Mouse (Mus musculus) midbrain, embryonic 13.5 days (tissue): ENCODE data around the gene Tmem259. TPM values are rescaled to one million over a fixed set of nuclear protein-coding genes. Genes with fewer than 3 reads are reported as not detected.
A peak's percentile ranks its signal among the peaks of the same experiment; 100 is the strongest.

ENCODE experiments used
- ATAC-seq: fragments of 200-750 bp; cut with Nextera tagmentation; 2 replicates; pipeline ENCODE4 v1.8.0; 2017; ENCODE audit warnings: mild to moderate bottlenecking, moderate TSS enrichment, moderate library complexity
- H3K27ac ChIP-seq: fragments of 300-500 bp; sonication (generic); 2 replicates; pipeline ENCODE4 v1.5.1; 2015; ENCODE audit warnings: inconsistent platforms, mild to moderate bottlenecking, moderate library complexity
- H3K27me3 ChIP-seq: fragments of 300-500 bp; sonication (generic); 2 replicates; pipeline ENCODE4 v1.6.1; 2015; ENCODE audit warnings: mild to moderate bottlenecking, inconsistent platforms
- H3K36me3 ChIP-seq: fragments of 300-500 bp; sonication (generic); 2 replicates; pipeline ENCODE4 v1.6.1; 2015; ENCODE audit warnings: mild to moderate bottlenecking, inconsistent platforms
- H3K4me1 ChIP-seq: fragments of 300-500 bp; sonication (generic); replicated peaks from 2 replicates; pipeline ENCODE4 v1.6.1; 2015; ENCODE audit warnings: inconsistent platforms
- H3K4me2 ChIP-seq: fragments of 300-500 bp; sonication (generic); replicated peaks from 2 replicates; pipeline ENCODE4 v1.6.1; 2015; ENCODE audit warnings: moderate library complexity, mild to moderate bottlenecking, inconsistent platforms
- H3K4me3 ChIP-seq: fragments of 300-500 bp; sonication (generic); replicated peaks from 2 replicates; pipeline ENCODE4 v1.5.1; 2015; ENCODE audit warnings: mild to moderate bottlenecking, inconsistent platforms
- H3K9ac ChIP-seq: fragments of 300-500 bp; sonication (generic); replicated peaks from 2 replicates; pipeline ENCODE4 v1.6.1; 2015; ENCODE audit warnings: mild to moderate bottlenecking, inconsistent platforms
- H3K9me3 ChIP-seq: fragments of 300-500 bp; sonication (generic); 2 replicates; pipeline ENCODE4 v1.6.1; 2016; ENCODE audit warnings: mild to moderate bottlenecking, inconsistent platforms
- WGBS: fragments of 180-500 bp; shearing (Covaris S2); methylation state at CpG from one replicate; pipeline ENCODE4 v1.1.7; 2015; 5-methylcytosine and 5-hydroxymethylcytosine counted together
- polyA plus RNA-seq: library from polyadenylated mRNA; unstranded; fragments of >200 nt; fragmentation: Nextera tagmentation; extraction: Ambion mirVana; gene quantifications from 2 replicates; pipeline ENCODE4 v1.2.1, GENCODE M21; 2015

Tmem259 gene
- polyA plus RNA-seq, 1 experiment from 2014 or later: 16.7 TPM

GRCm38 (mm10) chr10:79984871-79985270 is 741 bp upstream of the Tmem259 start:
- 0 out of 2 replicates have a peak, but pooled peaks cover 4% of the 10 kb centered on the region for H3K36me3 ChIP-seq
- peak overlapping the region; percentile 96 for H3K4me2 ChIP-seq
- H3K27ac ChIP-seq: peak overlapping the region; percentile 96
- no peaks in the 10 kb centered on the region for H3K9me3 ChIP-seq
- WGBS: under 1% methylated on average over 22 of the region's 22 CpGs
- peak overlapping the region; percentile 85 for H3K9ac ChIP-seq
- H3K4me1 ChIP-seq: peaks cover 49% of the 10 kb centered on the region
- H3K27me3 ChIP-seq: peaks cover 34% of the 10 kb centered on the region
- H3K4me3 ChIP-seq: peak overlapping the region; percentile 80
- peak; percentile 91 for ATAC-seq

GRCm38 (mm10) chr10:79983670-79984069 is 460 bp downstream of the Tmem259 start:
- Histone ChIP-seq H3K4me3 (peak overlapping the region; percentile 80), H3K4me2 (peak overlapping the region; percentile 96), H3K27ac (peak overlapping the region; percentile 96), H3K9me3 (no peaks in the 10 kb centered on the region), H3K9ac (peak overlapping the region; percentile 85), H3K4me1 (peaks cover 48% of the 10 kb centered on the region), H3K27me3 (peaks cover 22% of the 10 kb centered on the region), H3K36me3 (peaks cover 14% of the 10 kb centered on the region)
- ATAC-seq: peak; percentile 6; the same call in 1 of the 2 replicates
- under 1% methylated on average over 21 of the region's 21 CpGs for WGBS

GRCm38 (mm10) chr10:79983205-79983604 is 925 bp downstream of the Tmem259 start:
- Histone ChIP-seq H3K9me3 (no peaks in the 10 kb centered on the region), H3K27ac (peak overlapping the region; percentile 96; the same call in 1 of the 2 replicates), H3K36me3 (peaks cover 19% of the 10 kb centered on the region), H3K4me2 (peak overlapping the region; percentile 96), H3K9ac (peak overlapping the region; percentile 85), H3K4me1 (peaks cover 43% of the 10 kb centered on the region), H3K4me3 (peak overlapping the region; percentile 80), H3K27me3 (peaks cover 17% of the 10 kb centered on the region)
- no peak for ATAC-seq
- WGBS: 80% methylated on average over 5 of the region's 5 CpGs

GRCm38 (mm10) chr10:79979401-79980155 is 4.6 kb downstream of the Tmem259 start:
- peaks cover 28% of the 10 kb centered on the region for H3K4me1 ChIP-seq
- no peaks in the 10 kb centered on the region for H3K9me3 ChIP-seq
- no peaks in the 10 kb centered on the region for H3K27me3 ChIP-seq
- peaks cover 52% of the 10 kb centered on the region for H3K36me3 ChIP-seq
- 95% methylated on average over 22 of the region's 22 CpGs for WGBS
- no peak overlapping the region; the same call in 1 of the 2 replicates for H3K27ac ChIP-seq
- ATAC-seq: no peak
- H3K4me2 ChIP-seq: no peak overlapping the region
- no peak overlapping the region for H3K4me3 ChIP-seq
- H3K9ac ChIP-seq: no peak overlapping the region; the same call in 1 of the 2 replicates

- 96% methylated on average over 21 of the region's 21 CpGs for WGBS
- no peak overlapping the region for H3K4me2 ChIP-seq
- H3K36me3 ChIP-seq: peaks cover 61% of the 10 kb centered on the region
Observed at GRCm38 (mm10) chr10:79978061-79978460, 6.1 kb downstream of the Tmem259 start.

DNA sequence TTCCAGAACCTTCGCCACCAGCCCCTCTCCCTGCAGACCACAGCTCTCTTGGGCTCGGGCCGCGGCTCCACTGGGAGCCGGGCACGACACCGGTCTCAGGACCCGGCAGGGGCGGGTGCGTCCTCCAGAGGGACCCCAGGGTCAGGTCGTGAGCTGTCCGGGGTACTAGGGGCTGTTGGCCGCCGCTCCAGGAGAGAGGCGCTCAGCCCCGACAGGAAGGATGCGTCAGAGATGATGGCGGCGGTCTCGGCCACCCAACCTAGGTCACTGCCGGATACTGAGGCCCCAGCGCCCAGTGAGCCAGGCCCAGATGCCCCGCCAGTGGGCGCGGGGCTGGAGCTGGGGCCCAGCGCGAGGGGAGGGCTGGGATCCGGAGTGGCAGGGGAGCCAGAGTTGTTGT is 6.8 kb downstream of the Tmem259 start:
- Histone ChIP-seq H3K9me3 (no peaks in the 10 kb centered on the region), H3K4me2 (no peak overlapping the region)

More at GRCm38 (mm10) chr10:79978061-79978460, 6.1 kb downstream of the Tmem259 start:
- peaks cover 22% of the 10 kb centered on the region for H3K4me1 ChIP-seq
- H3K27me3 ChIP-seq: peaks cover 3% of the 10 kb centered on the region
- H3K27ac ChIP-seq: no peak overlapping the region
- H3K9ac ChIP-seq: no peak overlapping the region
- no peaks in the 10 kb centered on the region for H3K9me3 ChIP-seq
- no peak for ATAC-seq
- no peak overlapping the region for H3K4me3 ChIP-seq

DNA sequence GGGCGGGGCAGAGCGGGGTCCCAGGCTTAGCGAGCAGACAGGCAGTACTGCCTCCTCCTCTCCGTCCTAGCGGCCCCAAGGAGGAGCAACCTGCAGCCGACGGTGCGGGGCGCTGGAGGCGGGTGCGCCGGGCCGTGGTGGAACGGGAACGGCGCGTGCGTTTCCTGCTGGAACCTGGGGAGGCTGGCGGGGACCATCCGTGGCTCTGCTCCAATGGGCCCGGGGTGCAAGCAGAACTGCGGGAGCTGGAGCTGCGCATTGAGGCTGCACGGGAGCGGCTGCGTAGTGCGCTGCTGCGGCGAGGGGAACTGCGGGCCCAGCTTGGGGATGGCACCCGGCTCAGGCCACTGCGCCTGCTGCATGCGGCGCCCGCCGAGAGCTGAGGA is 7.4 kb downstream of the Tmem259 start:
- Histone ChIP-seq H3K27ac (no peak overlapping the region), H3K9me3 (no peaks in the 10 kb centered on the region), H3K27me3 (peaks cover 17% of the 10 kb centered on the region), H3K36me3 (peaks cover 61% of the 10 kb centered on the region), H3K4me2 (no peak overlapping the region), H3K4me3 (no peak overlapping the region), H3K4me1 (peaks cover 10% of the 10 kb centered on the region), H3K9ac (no peak overlapping the region)
- no peak for ATAC-seq
- 78% methylated on average over 36 of the region's 36 CpGs for WGBS

More for the DNA sequence above, 6.8 kb downstream of the Tmem259 start:
- Histone ChIP-seq H3K9ac (no peak overlapping the region), H3K4me3 (no peak overlapping the region), H3K36me3 (peaks cover 61% of the 10 kb centered on the region), H3K27me3 (peaks cover 11% of the 10 kb centered on the region), H3K4me1 (peaks cover 14% of the 10 kb centered on the region), H3K27ac (no peak overlapping the region)
- ATAC-seq: no peak
- 79% methylated on average over 28 of the region's 28 CpGs for WGBS

- Histone ChIP-seq H3K9ac (no peak overlapping the region), H3K27ac (no peak overlapping the region), H3K4me1 (peaks cover 6% of the 10 kb centered on the region), H3K27me3 (peaks cover 22% of the 10 kb centered on the region), H3K36me3 (peaks cover 58% of the 10 kb centered on the region), H3K4me3 (no peak overlapping the region), H3K9me3 (no peaks in the 10 kb centered on the region), H3K4me2 (no peak overlapping the region)
- ATAC-seq: no peak
- WGBS: 83% methylated on average over 28 of the region's 28 CpGs
Observed at GRCm38 (mm10) chr10:79976071-79976721, 7.9 kb downstream of the Tmem259 start.

- H3K9ac ChIP-seq: no peak overlapping the region
- H3K27me3 ChIP-seq: peaks cover 37% of the 10 kb centered on the region
- H3K36me3 ChIP-seq: peaks cover 57% of the 10 kb centered on the region
- H3K9me3 ChIP-seq: no peaks in the 10 kb centered on the region
- no peak overlapping the region for H3K4me3 ChIP-seq
- H3K4me2 ChIP-seq: no peak overlapping the region
- no peak for ATAC-seq
- 86% methylated on average over 8 of the region's 8 CpGs for WGBS
- H3K4me1 ChIP-seq: peaks cover 9% of the 10 kb centered on the region
- H3K27ac ChIP-seq: no peak overlapping the region
Observed at GRCm38 (mm10) chr10:79974668-79975067, 9.5 kb downstream of the Tmem259 start.

- H3K36me3 ChIP-seq: peaks cover 52% of the 10 kb centered on the region
- H3K27ac ChIP-seq: no peak overlapping the region
- 89% methylated on average over 21 of the region's 21 CpGs for WGBS
- no peak overlapping the region for H3K4me3 ChIP-seq
- H3K9ac ChIP-seq: no peak overlapping the region
- peaks cover 9% of the 10 kb centered on the region for H3K4me1 ChIP-seq
- H3K4me2 ChIP-seq: no peak overlapping the region
- no peak for ATAC-seq
- H3K9me3 ChIP-seq: no peaks in the 10 kb centered on the region
- H3K27me3 ChIP-seq: peaks cover 43% of the 10 kb centered on the region
Observed at GRCm38 (mm10) chr10:79974087-79974486, 10.0 kb downstream of the Tmem259 start.

DNA sequence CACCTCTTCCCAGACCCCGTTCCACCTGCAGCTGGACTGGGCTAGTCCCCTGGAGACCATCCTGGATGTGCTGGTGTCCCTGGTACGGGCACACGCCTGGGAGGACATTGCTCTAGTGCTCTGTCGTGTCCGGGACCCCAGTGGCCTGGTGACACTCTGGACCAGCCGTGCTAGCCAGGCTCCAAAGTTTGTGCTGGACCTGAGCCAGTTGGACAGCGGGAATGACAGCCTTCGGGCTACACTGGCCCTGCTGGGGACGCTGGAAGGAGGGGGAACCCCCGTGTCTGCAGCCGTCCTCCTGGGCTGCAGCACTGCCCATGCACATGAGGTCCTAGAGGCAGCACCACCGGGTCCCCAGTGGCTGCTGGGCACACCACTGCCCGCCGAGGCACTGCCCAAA is 11.3 kb downstream of the Tmem259 start:
- no peaks in the 10 kb centered on the region for H3K9me3 ChIP-seq
- 67% methylated on average over 14 of the region's 14 CpGs for WGBS
- H3K9ac ChIP-seq: no peak overlapping the region
- no peak for ATAC-seq
- peaks cover 52% of the 10 kb centered on the region for H3K27me3 ChIP-seq
- H3K4me1 ChIP-seq: peaks cover 9% of the 10 kb centered on the region
- H3K4me3 ChIP-seq: no peak overlapping the region
- no peak overlapping the region for H3K4me2 ChIP-seq
- H3K27ac ChIP-seq: no peak overlapping the region
- H3K36me3 ChIP-seq: peaks cover 48% of the 10 kb centered on the region

- 4% methylated on average over 21 of the region's 21 CpGs for WGBS
- ATAC-seq: no peak
- H3K4me1 ChIP-seq: peaks cover 9% of the 10 kb centered on the region
- peaks cover 52% of the 10 kb centered on the region for H3K27me3 ChIP-seq
- H3K9me3 ChIP-seq: no peaks in the 10 kb centered on the region
- H3K9ac ChIP-seq: peak overlapping the region; percentile 51; the same call in 1 of the 2 replicates
- H3K4me2 ChIP-seq: peak overlapping the region; percentile 53
- H3K4me3 ChIP-seq: peak overlapping the region; percentile 32
- peaks cover 48% of the 10 kb centered on the region for H3K36me3 ChIP-seq
- no peak overlapping the region for H3K27ac ChIP-seq
Observed at GRCm38 (mm10) chr10:79971183-79971497, 13.0 kb downstream of the Tmem259 start.
